Mouse (Mus musculus) liver, adult 2 months (tissue): ENCODE data around the gene Lce3e. TPM values are rescaled to one million over a fixed set of nuclear protein-coding genes. Genes with fewer than 3 reads are reported as not detected.

Experiments used
- DNase-seq: peaks from one replicate; pipeline ENCODE4 v3.0.0-alpha.2; 2011; ENCODE audit warnings: low read depth, low spot score; ENCODE audit errors: extremely low read depth
- H3K27ac ChIP-seq: fragments of 200-500 bp; replicated peaks from 2 replicates; pipeline ENCODE4 v1.5.1; 2012; ENCODE audit warnings: low read depth, mild to moderate bottlenecking, control low read depth, inconsistent platforms, low read length; ENCODE audit not compliant: insufficient read depth
- H3K27me3 ChIP-seq: fragments of 200-500 bp; 2 replicates; pipeline ENCODE4 v1.6.1; 2012; ENCODE audit warnings: mild to moderate bottlenecking, moderate library complexity, low read length, inconsistent platforms; ENCODE audit not compliant: control insufficient read depth, insufficient read depth
- H3K36me3 ChIP-seq: fragments of 200-500 bp; 2 replicates; pipeline ENCODE4 v1.6.1; 2012; ENCODE audit warnings: low read length, inconsistent platforms; ENCODE audit not compliant: control insufficient read depth, insufficient read depth
- H3K4me1 ChIP-seq: fragments of 200-500 bp; 2 replicates; pipeline ENCODE4 v1.6.1; 2011; ENCODE audit warnings: low read length; ENCODE audit not compliant: control insufficient read depth, insufficient read depth
- H3K4me3 ChIP-seq: fragments of 200-500 bp; 2 replicates; pipeline ENCODE4 v1.5.1; 2011; ENCODE audit warnings: low read depth, mild to moderate bottlenecking, control low read depth, low read length, moderate library complexity; ENCODE audit not compliant: insufficient read depth
- H3K79me2 ChIP-seq: fragments of 200-500 bp; 2 replicates; pipeline ENCODE4 v1.6.1; 2012; ENCODE audit warnings: inconsistent platforms, mild to moderate bottlenecking, low read length, moderate library complexity; ENCODE audit not compliant: control insufficient read depth, insufficient read depth
- H3K9ac ChIP-seq: fragments of 200-500 bp; 2 replicates; pipeline ENCODE4 v1.6.1; 2012; ENCODE audit warnings: low read depth, mild to moderate bottlenecking, control low read depth, inconsistent platforms, low read length
- CTCF ChIP-seq: fragments of 200-500 bp; IDR thresholded peaks from 2 replicates; pipeline ENCODE4 v1.5.1; 2011; ENCODE audit warnings: low read depth, low read length, control low read depth
- POLR2A ChIP-seq: fragments of 200-500 bp; IDR thresholded peaks from 2 replicates; pipeline ENCODE4 v1.6.1; 2011; ENCODE audit warnings: low read length, control low read depth; ENCODE audit not compliant: insufficient read depth; ENCODE audit errors: extremely low read depth
- WGBS: fragments of 180-500 bp; shearing (Covaris S2); methylation state at CpG from one replicate; pipeline ENCODE4 v1.1.7; 2018; 5-methylcytosine and 5-hydroxymethylcytosine counted together
- polyA plus RNA-seq: library from polyadenylated mRNA; depleted of rRNA; stranded (reverse); fragments of >200 nt; gene quantifications from 2 replicates; pipeline ENCODE4 v1.2.3, GENCODE M21; 2012
- total RNA-seq: library from RNA; depleted of rRNA; stranded (reverse); fragments of >200 nt; gene quantifications from 2 replicates; pipeline ENCODE4 v1.2.3, GENCODE M21; 2014

The Lce3e gene
- total and polyA plus RNA-seq, 2 experiments, result not detected

GRCm38 (mm10) chr3:92978484-92978883, 11.6 kb downstream of the Lce3e start:
- Histone ChIP-seq H3K27ac (no peak overlapping the region), H3K79me2 (no peaks in the 10 kb centered on the region)
- 68% methylated on average over 2 of the region's 2 CpGs for WGBS

GRCm38 (mm10) chr3:92991926-92992325, 25.1 kb downstream of the Lce3e start, which contains the start of gene Lce3f:
Gene Lce3f, plus strand, starts transcription at chr3:92992226.
- Histone ChIP-seq H3K27me3 (no peaks in the 10 kb centered on the region), H3K4me3 (no peak within 1 kb of the TSS), H3K79me2 (no peaks in the 10 kb centered on the region), H3K9ac (no peak within 1 kb of the TSS), H3K36me3 (no peaks in the 10 kb centered on the region), H3K27ac (no peak within 1 kb of the TSS), H3K4me1 (no peaks in the 10 kb centered on the region)
- TF ChIP-seq POLR2A, result no peak
- no peak for TF ChIP-seq CTCF
- no peak for DNase-seq

More at GRCm38 (mm10) chr3:92978484-92978883, 11.6 kb downstream of the Lce3e start:
- DNase-seq, result no peak
- no peaks in the 10 kb centered on the region for H3K27me3 ChIP-seq
- no peak overlapping the region for H3K9ac ChIP-seq
- no peak for TF ChIP-seq CTCF
- no peak for TF ChIP-seq POLR2A
- H3K4me1 ChIP-seq, result no peaks in the 10 kb centered on the region
- H3K4me3 ChIP-seq, result no peak overlapping the region
- H3K36me3 ChIP-seq, result no peaks in the 10 kb centered on the region

GRCm38 (mm10) chr3:92998691-92999090, 31.8 kb downstream of the Lce3e start:
- 3% methylated on average over 7 of the region's 7 CpGs for WGBS
- DNase-seq, result peak; percentile 37
- no peak overlapping the region for H3K4me3 ChIP-seq

GRCm38 (mm10) chr3:93000621-93001020, 33.8 kb downstream of the Lce3e start:
- 58% methylated on average over 3 of the region's 3 CpGs for WGBS
- TF ChIP-seq POLR2A, result no peak
- TF ChIP-seq CTCF, result no peak
- H3K27me3 ChIP-seq, result no peaks in the 10 kb centered on the region; the same call in 1 of the 2 replicates
- no peak overlapping the region for H3K9ac ChIP-seq
- no peaks in the 10 kb centered on the region for H3K79me2 ChIP-seq
- no peaks in the 10 kb centered on the region for H3K4me1 ChIP-seq
- no peak overlapping the region for H3K27ac ChIP-seq
- H3K4me3 ChIP-seq, result no peak overlapping the region
- no peaks in the 10 kb centered on the region for H3K36me3 ChIP-seq
- no peak for DNase-seq

More at GRCm38 (mm10) chr3:92998691-92999090, 31.8 kb downstream of the Lce3e start:
- Histone ChIP-seq H3K27me3 (no peaks in the 10 kb centered on the region; the same call in 1 of the 2 replicates), H3K9ac (no peak overlapping the region), H3K27ac (no peak overlapping the region), H3K36me3 (no peaks in the 10 kb centered on the region), H3K4me1 (no peaks in the 10 kb centered on the region), H3K79me2 (no peaks in the 10 kb centered on the region)
- TF ChIP-seq CTCF (peak; percentile 87), POLR2A (no peak)

- Histone ChIP-seq H3K27me3 (no peaks in the 10 kb centered on the region; the same call in 1 of the 2 replicates), H3K9ac (no peak overlapping the region), H3K27ac (no peak overlapping the region), H3K79me2 (no peaks in the 10 kb centered on the region), H3K36me3 (no peaks in the 10 kb centered on the region), H3K4me3 (no peak overlapping the region), H3K4me1 (no peaks in the 10 kb centered on the region)
- no peak for DNase-seq
- WGBS, result 70% methylated on average over 4 of the region's 4 CpGs
- TF ChIP-seq CTCF (no peak), POLR2A (no peak)
These were observed 36.0 kb downstream of the Lce3e start for GRCm38 (mm10) chr3:93002843-93003242.

- H3K9ac ChIP-seq, result no peak overlapping the region
- no peak overlapping the region for H3K4me3 ChIP-seq
- no peaks in the 10 kb centered on the region for H3K27me3 ChIP-seq
- H3K27ac ChIP-seq, result no peak overlapping the region
- 1% methylated on average over 24 of the region's 24 CpGs for WGBS
- H3K36me3 ChIP-seq, result no peaks in the 10 kb centered on the region
- no peaks in the 10 kb centered on the region for H3K79me2 ChIP-seq
- H3K4me1 ChIP-seq, result no peaks in the 10 kb centered on the region
- TF ChIP-seq POLR2A (no peak), CTCF (no peak)
- no peak for DNase-seq
These were observed 47.5 kb downstream of the Lce3e start for GRCm38 (mm10) chr3:93014378-93014801.
